Mouse (Mus musculus): ENCODE data around the gene Lrrc19. TPM values are rescaled to one million over a fixed set of nuclear protein-coding genes. Genes with fewer than 3 reads are reported as not detected.

Lrrc19 gene
- polyA plus RNA-seq, 1 experiment from 2014 or later, result 1.0 TPM

GRCm38 (mm10) chr4:94614627-94615006, 35.3 kb downstream of the Lrrc19 start:
- DNase-seq (ENCODE audit: low spot score), result no peak
- H3K27me3 ChIP-seq (replicated peaks; ENCODE audit: low read depth, poor library complexity, severe bottlenecking), result no peaks in the 10 kb centered on the region
- peak overlapping the region; percentile 69 for H3K4me3 ChIP-seq
- H3K4me1 ChIP-seq, result peaks cover 15% of the 10 kb centered on the region
- H3K27ac ChIP-seq (replicated peaks), result peak overlapping the region; percentile 87
- 2% methylated on average over 18 of the region's 18 CpGs for WGBS
- H3K36me3 ChIP-seq (replicated peaks), result peaks cover 3% of the 10 kb centered on the region
- H3K9me3 ChIP-seq, result no peaks in the 10 kb centered on the region

- WGBS, result 3% methylated on average over 29 of the region's 29 CpGs
- Histone ChIP-seq H3K27ac (replicated peaks) (peak within 1 kb of the TSS; percentile 87), H3K4me1 (peaks cover 15% of the 10 kb centered on the region), H3K9me3 (no peaks in the 10 kb centered on the region), H3K27me3 (replicated peaks; ENCODE audit: low read depth, poor library complexity, severe bottlenecking) (no peaks in the 10 kb centered on the region), H3K36me3 (replicated peaks) (peaks cover 3% of the 10 kb centered on the region), H3K4me3 (peak within 1 kb of the TSS; percentile 69)
- peak; percentile 97 for DNase-seq (ENCODE audit: low spot score)
These were observed 35.8 kb downstream of the Lrrc19 start, which contains the start of gene Ift74 for GRCm38 (mm10) chr4:94613972-94614626. TSS of gene Ift74 (plus strand) at chr4:94614491.

- H3K27me3 ChIP-seq (replicated peaks; ENCODE audit: low read depth, poor library complexity, severe bottlenecking), result no peaks in the 10 kb centered on the region
- 77% methylated on average over 3 of the region's 3 CpGs for whole genome bisulfite sequencing
These were observed 39.6 kb downstream of the Lrrc19 start for GRCm38 (mm10) chr4:94610339-94610738.

GRCm38 (mm10) chr4:94605591-94605990, 44.4 kb downstream of the Lrrc19 start:
- Histone ChIP-seq H3K9me3 (no peaks in the 10 kb centered on the region), H3K4me1 (peaks cover 22% of the 10 kb centered on the region), H3K4me3 (no peak overlapping the region), H3K36me3 (replicated peaks) (no peaks in the 10 kb centered on the region), H3K27me3 (replicated peaks; ENCODE audit: low read depth, poor library complexity, severe bottlenecking) (no peaks in the 10 kb centered on the region), H3K27ac (replicated peaks) (no peak overlapping the region)
- no peak for DNase-seq (ENCODE audit: low spot score)
- WGBS, result 93% methylated on average over 2 of the region's 2 CpGs

More at GRCm38 (mm10) chr4:94610339-94610738, 39.6 kb downstream of the Lrrc19 start:
- no peak for DNase-seq (ENCODE audit: low spot score)
- no peaks in the 10 kb centered on the region for H3K9me3 ChIP-seq
- no peak overlapping the region for H3K27ac ChIP-seq (replicated peaks)
- H3K4me3 ChIP-seq, result no peak overlapping the region
- peaks cover 9% of the 10 kb centered on the region for H3K4me1 ChIP-seq
- H3K36me3 ChIP-seq (replicated peaks), result no peaks in the 10 kb centered on the region

- 84% methylated on average over 2 of the region's 2 CpGs for WGBS
- Histone ChIP-seq H3K9me3 (no peaks in the 10 kb centered on the region), H3K4me1 (peaks cover 22% of the 10 kb centered on the region), H3K27ac (replicated peaks) (no peak overlapping the region), H3K4me3 (no peak overlapping the region; the same call in 1 of the 2 replicates), H3K36me3 (replicated peaks) (no peaks in the 10 kb centered on the region), H3K27me3 (replicated peaks; ENCODE audit: low read depth, poor library complexity, severe bottlenecking) (no peaks in the 10 kb centered on the region)
- DNase-seq (ENCODE audit: low spot score), result no peak
These were observed 45.4 kb downstream of the Lrrc19 start for GRCm38 (mm10) chr4:94604452-94605019.

- H3K27ac ChIP-seq (replicated peaks), result peak within 1 kb of the TSS; percentile 96
- no peaks in the 10 kb centered on the region for H3K9me3 ChIP-seq
- H3K36me3 ChIP-seq (replicated peaks), result no peaks in the 10 kb centered on the region; the same call in 1 of the 2 replicates
- H3K27me3 ChIP-seq (replicated peaks; ENCODE audit: low read depth, poor library complexity, severe bottlenecking), result no peaks in the 10 kb centered on the region
- H3K4me1 ChIP-seq, result peaks cover 22% of the 10 kb centered on the region
- DNase-seq (ENCODE audit: low spot score), result peak; percentile 95
- H3K4me3 ChIP-seq, result peak within 1 kb of the TSS; percentile 98
- WGBS, result under 1% methylated on average over 61 of the region's 61 CpGs
These were observed 46.8 kb downstream of the Lrrc19 start, which contains the start of gene Plaa for GRCm38 (mm10) chr4:94603031-94603629. TSS of gene Plaa (minus strand) at chr4:94603244.

- Histone ChIP-seq H3K27me3 (replicated peaks; ENCODE audit: low read depth, poor library complexity, severe bottlenecking) (no peaks in the 10 kb centered on the region), H3K9me3 (no peaks in the 10 kb centered on the region), H3K4me3 (peak overlapping the region; percentile 98), H3K4me1 (peaks cover 22% of the 10 kb centered on the region), H3K36me3 (replicated peaks) (peaks cover 3% of the 10 kb centered on the region; the same call in 1 of the 2 replicates), H3K27ac (replicated peaks) (peak overlapping the region; percentile 96)
- no peak for DNase-seq (ENCODE audit: low spot score)
- under 1% methylated on average over 33 of the region's 33 CpGs for WGBS
These were observed 47.4 kb downstream of the Lrrc19 start for GRCm38 (mm10) chr4:94602496-94603030.

- peak overlapping the region; percentile 98 for H3K4me3 ChIP-seq
- 93% methylated on average over 4 of the region's 4 CpGs for WGBS
- peaks cover 3% of the 10 kb centered on the region; the same call in 1 of the 2 replicates for H3K36me3 ChIP-seq (replicated peaks)
- no peak for DNase-seq (ENCODE audit: low spot score)
- H3K9me3 ChIP-seq, result no peaks in the 10 kb centered on the region
- no peak overlapping the region for H3K27ac ChIP-seq (replicated peaks)
- peaks cover 22% of the 10 kb centered on the region for H3K4me1 ChIP-seq
- no peaks in the 10 kb centered on the region for H3K27me3 ChIP-seq (replicated peaks; ENCODE audit: low read depth, poor library complexity, severe bottlenecking)
These were observed 48.5 kb downstream of the Lrrc19 start for GRCm38 (mm10) chr4:94601395-94601794.

- Histone ChIP-seq H3K27ac (replicated peaks) (no peak overlapping the region), H3K9me3 (no peaks in the 10 kb centered on the region), H3K4me3 (no peak overlapping the region), H3K36me3 (replicated peaks) (peaks cover 6% of the 10 kb centered on the region), H3K4me1 (no peaks in the 10 kb centered on the region), H3K27me3 (replicated peaks; ENCODE audit: low read depth, poor library complexity, severe bottlenecking) (no peaks in the 10 kb centered on the region)
- no peak for DNase-seq (ENCODE audit: low spot score)
These were observed 57.2 kb downstream of the Lrrc19 start for GRCm38 (mm10) chr4:94592709-94593108.

- Histone ChIP-seq H3K27ac (replicated peaks) (no peak overlapping the region), H3K27me3 (replicated peaks; ENCODE audit: low read depth, poor library complexity, severe bottlenecking) (no peaks in the 10 kb centered on the region), H3K4me1 (no peaks in the 10 kb centered on the region), H3K36me3 (replicated peaks) (peaks cover 7% of the 10 kb centered on the region), H3K9me3 (no peaks in the 10 kb centered on the region), H3K4me3 (no peak overlapping the region)
- WGBS, result 87% methylated on average over 4 of the region's 4 CpGs
- DNase-seq (ENCODE audit: low spot score), result no peak
These were observed 58.1 kb downstream of the Lrrc19 start for GRCm38 (mm10) chr4:94591765-94592381.
